Mouse (Mus musculus): ENCODE data around the gene Zdhhc7. TPM values are rescaled to one million over a fixed set of nuclear protein-coding genes. Genes with fewer than 3 reads are reported as not detected.

Gene Zdhhc7
- polyA plus RNA-seq, 1 experiment from 2014 or later: 32.7 TPM

DNA sequence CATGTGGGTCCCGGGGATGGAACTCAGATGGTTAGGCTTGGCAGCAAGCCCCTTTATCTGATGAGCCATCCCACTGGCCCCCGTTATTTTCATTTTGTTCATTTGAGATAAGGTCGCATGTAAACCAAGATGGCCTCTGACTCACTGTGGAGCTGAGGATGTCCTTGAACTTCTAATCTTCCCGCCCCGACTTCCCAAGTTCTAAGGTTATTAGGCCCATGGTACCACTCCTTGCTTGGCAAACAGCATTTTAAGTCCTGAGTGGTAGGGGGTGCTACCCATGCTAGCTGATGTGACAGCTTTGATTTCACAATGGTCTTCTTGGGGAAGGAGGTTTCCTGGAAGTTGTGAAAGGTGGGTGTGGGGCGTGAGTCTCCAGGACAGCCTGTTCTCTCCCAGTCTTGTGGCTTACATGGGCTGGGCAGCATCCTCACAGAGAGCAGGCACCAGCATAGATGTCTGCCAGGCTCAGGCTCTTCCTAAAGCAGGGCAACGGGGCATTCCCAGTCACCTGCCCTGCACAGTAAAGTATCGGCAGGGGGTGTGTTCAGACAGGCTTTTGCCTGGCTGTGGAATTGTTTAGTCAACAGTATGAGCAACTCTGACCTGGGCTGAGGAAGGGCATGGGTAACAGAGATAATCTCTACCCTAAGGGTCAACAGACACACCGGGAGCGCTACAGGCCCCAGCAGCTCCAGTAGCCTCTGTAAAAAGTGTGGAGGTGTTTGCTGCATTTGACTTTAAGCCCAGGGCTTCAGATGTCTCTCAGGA, 58.6 kb downstream of the Zdhhc7 start:
- no peaks in the 10 kb centered on the region for H3K27me3 ChIP-seq
- H3K36me3 ChIP-seq: no peaks in the 10 kb centered on the region
- no peak for ATAC-seq (ENCODE audit: insufficient number of reproducible peaks, low FRiP score, low TSS enrichment, low read depth)
- H3K9ac ChIP-seq: no peak overlapping the region
- H3K4me1 ChIP-seq: peaks cover 16% of the 10 kb centered on the region
- H3K27ac ChIP-seq: no peak overlapping the region
- H3K9me3 ChIP-seq: no peaks in the 10 kb centered on the region
- H3K4me2 ChIP-seq: no peak overlapping the region
- WGBS: 72% methylated on average over 10 of the region's 10 CpGs
- H3K4me3 ChIP-seq: no peak overlapping the region

DNA sequence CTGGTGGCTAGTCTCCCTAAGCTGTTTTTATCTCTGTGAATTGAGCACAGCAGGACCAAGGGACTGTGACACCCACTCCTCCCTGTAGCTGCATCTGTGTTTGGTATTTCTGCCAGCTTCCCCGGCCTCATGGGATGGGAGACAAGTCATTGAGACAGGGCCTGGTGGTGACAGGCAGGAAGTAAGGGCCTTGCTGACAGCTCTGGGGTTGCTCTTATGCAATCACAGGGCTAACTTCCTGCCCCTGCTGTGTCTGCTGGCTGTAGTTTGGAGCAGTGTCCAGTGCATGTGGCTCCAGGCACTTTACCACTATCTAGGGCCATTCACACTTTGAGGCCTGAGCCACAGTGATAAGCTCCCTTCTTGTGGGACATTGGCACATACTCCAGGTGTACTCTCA, 60.4 kb downstream of the Zdhhc7 start:
- no peak for ATAC-seq (ENCODE audit: insufficient number of reproducible peaks, low FRiP score, low TSS enrichment, low read depth)
- H3K27ac ChIP-seq: no peak overlapping the region

DNA sequence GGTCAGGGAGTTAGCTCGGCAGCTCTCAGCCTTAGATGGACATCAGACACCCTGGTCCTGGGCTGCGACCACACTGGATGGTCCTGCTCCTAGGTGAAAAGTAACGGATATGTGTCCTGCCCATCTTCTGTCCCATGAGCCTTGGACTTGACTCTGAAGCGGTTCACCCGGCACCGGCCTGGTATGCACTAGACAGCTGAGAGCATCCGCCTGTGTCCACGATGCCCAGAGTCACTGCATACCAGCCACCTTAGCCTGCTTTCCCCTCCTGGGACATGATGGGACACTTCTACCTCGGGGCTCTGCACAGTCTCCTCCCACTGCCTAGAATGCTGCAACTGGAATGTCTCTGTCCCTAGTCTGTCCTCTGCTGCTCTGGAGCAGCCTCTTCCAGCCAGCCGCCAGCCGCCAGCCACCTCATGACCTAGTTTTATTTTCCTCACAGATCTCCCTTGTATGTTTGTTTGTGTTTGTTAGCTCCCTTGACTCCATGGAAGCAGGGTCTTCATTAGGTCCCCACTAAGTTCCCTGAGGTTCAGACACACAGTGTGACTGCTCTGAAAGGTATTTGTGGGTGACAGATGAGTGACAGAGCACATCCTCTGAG, 61.9 kb downstream of the Zdhhc7 start:
- 70% methylated on average over 11 of the region's 11 CpGs for WGBS
- Histone ChIP-seq H3K4me3 (no peak overlapping the region), H3K4me1 (peaks cover 9% of the 10 kb centered on the region; the same call in 1 of the 2 replicates), H3K27me3 (no peaks in the 10 kb centered on the region), H3K4me2 (no peak overlapping the region), H3K27ac (no peak overlapping the region), H3K9me3 (no peaks in the 10 kb centered on the region), H3K9ac (no peak overlapping the region), H3K36me3 (no peaks in the 10 kb centered on the region)
- no peak for ATAC-seq (ENCODE audit: insufficient number of reproducible peaks, low FRiP score, low TSS enrichment, low read depth)

More for the DNA sequence above, 60.4 kb downstream of the Zdhhc7 start:
- Histone ChIP-seq H3K27me3 (no peaks in the 10 kb centered on the region), H3K4me1 (peaks cover 10% of the 10 kb centered on the region), H3K9ac (no peak overlapping the region), H3K4me2 (no peak overlapping the region), H3K4me3 (no peak overlapping the region), H3K9me3 (no peaks in the 10 kb centered on the region), H3K36me3 (no peaks in the 10 kb centered on the region)
- WGBS: 58% methylated on average over 1 of the region's 1 CpGs

DNA sequence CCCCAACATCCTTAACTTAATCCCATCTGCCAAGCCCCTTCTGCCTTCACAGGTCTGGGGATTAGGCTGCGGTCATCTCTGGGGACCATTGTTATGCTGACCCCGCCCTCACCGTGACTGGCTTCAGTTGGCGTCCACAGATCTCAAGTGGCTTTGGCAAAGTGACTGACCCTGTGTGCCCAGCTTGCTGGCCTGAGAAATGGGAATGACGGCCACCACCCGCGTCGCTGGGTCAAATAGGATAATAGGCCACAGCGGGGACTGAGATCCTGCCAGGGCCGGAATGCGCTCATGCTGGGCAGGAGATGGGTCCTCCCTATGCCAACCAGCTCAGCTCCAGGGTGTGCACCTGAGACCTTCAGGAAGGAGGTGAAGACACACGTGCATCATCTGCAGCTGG, 62.5 kb downstream of the Zdhhc7 start:
- Histone ChIP-seq H3K4me1 (peaks cover 9% of the 10 kb centered on the region; the same call in 1 of the 2 replicates), H3K4me2 (no peak overlapping the region), H3K4me3 (no peak overlapping the region), H3K27me3 (no peaks in the 10 kb centered on the region), H3K9me3 (no peaks in the 10 kb centered on the region), H3K27ac (no peak overlapping the region), H3K36me3 (no peaks in the 10 kb centered on the region), H3K9ac (no peak overlapping the region)
- WGBS: 94% methylated on average over 12 of the region's 12 CpGs
- no peak for ATAC-seq (ENCODE audit: insufficient number of reproducible peaks, low FRiP score, low TSS enrichment, low read depth)

DNA sequence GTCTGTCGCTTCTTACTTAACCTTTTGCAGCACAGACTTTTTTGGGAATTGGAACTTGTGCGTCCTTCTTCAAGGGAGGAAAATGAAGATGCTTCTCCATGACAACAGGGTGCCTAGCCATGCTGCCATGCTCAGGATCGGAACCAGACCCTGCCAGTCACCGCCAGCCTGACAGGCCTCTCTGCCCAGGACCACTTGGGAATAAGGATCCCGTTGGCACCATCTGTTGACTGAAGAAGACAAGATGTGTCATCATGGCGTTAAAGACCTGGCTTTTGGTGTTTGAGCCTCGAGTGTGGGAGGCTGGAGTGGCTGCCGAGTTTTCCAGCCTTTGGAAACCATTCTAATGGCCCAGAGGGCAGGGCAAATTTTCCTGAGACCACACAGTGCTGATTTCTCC, 63.7 kb downstream of the Zdhhc7 start:
- Histone ChIP-seq H3K36me3 (no peaks in the 10 kb centered on the region), H3K4me2 (no peak overlapping the region), H3K4me3 (no peak overlapping the region), H3K27ac (no peak overlapping the region), H3K9me3 (no peaks in the 10 kb centered on the region), H3K9ac (no peak overlapping the region), H3K4me1 (peaks cover 9% of the 10 kb centered on the region; the same call in 1 of the 2 replicates), H3K27me3 (no peaks in the 10 kb centered on the region)
- ATAC-seq (ENCODE audit: insufficient number of reproducible peaks, low FRiP score, low TSS enrichment, low read depth): no peak
- WGBS: 80% methylated on average over 8 of the region's 8 CpGs

DNA sequence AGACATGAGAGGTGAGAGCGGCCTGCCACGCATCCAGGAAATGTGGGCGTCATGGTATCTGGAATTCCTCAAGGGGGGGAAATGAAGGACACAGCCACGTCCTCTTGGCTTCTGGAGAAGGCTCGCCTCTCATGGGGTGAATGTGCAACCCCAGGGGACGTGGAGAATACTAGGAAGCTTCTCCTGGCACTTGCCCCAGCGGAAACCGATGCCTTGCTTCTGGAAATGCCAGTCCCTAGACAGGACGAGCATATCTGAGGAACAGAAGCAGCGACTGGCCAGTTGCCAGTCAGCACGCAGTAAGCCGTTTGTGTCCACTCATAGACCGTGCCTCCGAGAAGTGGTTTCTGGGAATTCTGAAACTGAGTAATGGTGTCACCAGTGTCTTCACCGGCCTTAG, 64.1 kb downstream of the Zdhhc7 start:
- no peaks in the 10 kb centered on the region for H3K9me3 ChIP-seq
- WGBS: 76% methylated on average over 15 of the region's 15 CpGs
- no peak overlapping the region for H3K4me2 ChIP-seq
- H3K36me3 ChIP-seq: no peaks in the 10 kb centered on the region
- peaks cover 9% of the 10 kb centered on the region; the same call in 1 of the 2 replicates for H3K4me1 ChIP-seq
- H3K9ac ChIP-seq: no peak overlapping the region
- H3K27me3 ChIP-seq: no peaks in the 10 kb centered on the region
- H3K4me3 ChIP-seq: no peak overlapping the region
- no peak overlapping the region for H3K27ac ChIP-seq
- ATAC-seq (ENCODE audit: insufficient number of reproducible peaks, low FRiP score, low TSS enrichment, low read depth): no peak

DNA sequence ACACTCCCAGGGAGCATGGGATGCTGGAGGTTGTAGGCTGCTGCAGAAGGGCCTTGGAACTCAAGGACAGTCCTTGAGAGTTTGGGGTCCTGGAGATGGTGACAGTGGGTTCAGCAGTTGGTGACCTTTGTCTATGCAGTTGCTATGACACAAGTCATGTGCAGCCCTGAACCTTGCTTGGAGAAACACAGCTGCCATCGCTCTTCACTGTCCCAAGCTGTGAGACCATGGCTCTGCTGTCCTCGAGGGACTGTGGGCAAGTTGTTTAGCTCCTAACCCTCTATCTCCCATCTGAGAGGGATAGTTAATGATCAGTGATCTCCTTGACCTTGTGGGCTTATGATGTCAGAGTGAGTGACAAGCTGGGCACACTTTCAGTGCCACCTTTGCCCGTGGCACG, 64.7 kb downstream of the Zdhhc7 start:
- H3K27me3 ChIP-seq: no peaks in the 10 kb centered on the region
- H3K4me3 ChIP-seq: no peak overlapping the region
- H3K4me1 ChIP-seq: peaks cover 9% of the 10 kb centered on the region; the same call in 1 of the 2 replicates
- H3K9me3 ChIP-seq: no peaks in the 10 kb centered on the region
- no peak overlapping the region for H3K27ac ChIP-seq
- 0 out of 2 replicates have a peak overlapping the region, but pooled peaks have one; percentile 7 for H3K9ac ChIP-seq
- no peak overlapping the region for H3K4me2 ChIP-seq
- H3K36me3 ChIP-seq: no peaks in the 10 kb centered on the region
- no peak for ATAC-seq (ENCODE audit: insufficient number of reproducible peaks, low FRiP score, low TSS enrichment, low read depth)
- 82% methylated on average over 4 of the region's 4 CpGs for WGBS

DNA sequence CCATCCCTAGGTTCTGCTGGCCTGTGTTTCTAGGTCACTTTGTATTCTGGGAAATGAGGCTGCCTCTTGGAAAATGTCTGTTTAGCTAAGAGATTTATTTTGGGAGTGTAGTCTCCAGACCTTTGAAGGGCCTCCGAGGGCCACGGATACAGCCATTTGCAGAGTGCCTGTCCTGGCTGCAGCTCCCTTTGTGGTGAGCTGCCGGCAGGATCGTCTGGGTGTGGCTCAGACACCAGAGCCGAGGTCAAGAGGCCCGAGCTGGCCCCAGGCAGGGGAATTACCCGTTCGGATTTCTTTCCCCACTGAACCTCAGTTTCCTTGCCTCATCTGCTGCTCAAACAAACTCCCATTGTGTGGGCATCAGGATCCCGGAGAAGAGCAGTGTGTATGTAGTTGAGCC, 65.2 kb downstream of the Zdhhc7 start:
- no peak overlapping the region for H3K9ac ChIP-seq

DNA sequence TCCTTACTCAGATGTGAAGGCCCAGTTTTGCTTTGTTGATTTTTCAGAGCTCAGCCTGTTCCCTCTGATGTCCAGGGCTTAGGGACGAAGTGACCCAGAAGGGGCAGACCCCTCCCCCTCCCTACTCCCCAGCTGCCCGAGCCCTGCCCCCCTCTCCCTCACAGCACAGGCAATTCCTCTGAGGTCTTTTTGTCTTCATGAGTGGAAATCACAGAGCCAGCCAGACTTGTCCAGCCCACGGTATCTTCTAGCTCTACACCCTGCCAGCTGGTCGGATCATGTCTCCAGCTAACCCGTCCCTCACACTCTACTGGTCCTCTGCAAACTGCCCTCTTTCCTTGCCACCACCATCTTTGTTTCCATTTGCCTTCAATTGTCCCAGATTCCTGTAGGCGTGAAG, 66.8 kb downstream of the Zdhhc7 start:
- H3K4me3 ChIP-seq: no peak overlapping the region
- H3K4me1 ChIP-seq: peaks cover 17% of the 10 kb centered on the region
- no peak for ATAC-seq (ENCODE audit: insufficient number of reproducible peaks, low FRiP score, low TSS enrichment, low read depth)
- no peak overlapping the region for H3K9ac ChIP-seq
- H3K27ac ChIP-seq: no peak overlapping the region
- 53% methylated on average over 6 of the region's 6 CpGs for WGBS
- H3K36me3 ChIP-seq: no peaks in the 10 kb centered on the region
- no peak overlapping the region for H3K4me2 ChIP-seq
- no peaks in the 10 kb centered on the region for H3K27me3 ChIP-seq
- no peaks in the 10 kb centered on the region for H3K9me3 ChIP-seq

More for the DNA sequence above, 65.2 kb downstream of the Zdhhc7 start:
- Histone ChIP-seq H3K27ac (no peak overlapping the region), H3K36me3 (no peaks in the 10 kb centered on the region), H3K4me3 (no peak overlapping the region), H3K4me2 (no peak overlapping the region), H3K27me3 (no peaks in the 10 kb centered on the region), H3K4me1 (peaks cover 9% of the 10 kb centered on the region; the same call in 1 of the 2 replicates), H3K9me3 (no peaks in the 10 kb centered on the region)
- no peak for ATAC-seq (ENCODE audit: insufficient number of reproducible peaks, low FRiP score, low TSS enrichment, low read depth)
- 19% methylated on average over 9 of the region's 9 CpGs for WGBS

DNA sequence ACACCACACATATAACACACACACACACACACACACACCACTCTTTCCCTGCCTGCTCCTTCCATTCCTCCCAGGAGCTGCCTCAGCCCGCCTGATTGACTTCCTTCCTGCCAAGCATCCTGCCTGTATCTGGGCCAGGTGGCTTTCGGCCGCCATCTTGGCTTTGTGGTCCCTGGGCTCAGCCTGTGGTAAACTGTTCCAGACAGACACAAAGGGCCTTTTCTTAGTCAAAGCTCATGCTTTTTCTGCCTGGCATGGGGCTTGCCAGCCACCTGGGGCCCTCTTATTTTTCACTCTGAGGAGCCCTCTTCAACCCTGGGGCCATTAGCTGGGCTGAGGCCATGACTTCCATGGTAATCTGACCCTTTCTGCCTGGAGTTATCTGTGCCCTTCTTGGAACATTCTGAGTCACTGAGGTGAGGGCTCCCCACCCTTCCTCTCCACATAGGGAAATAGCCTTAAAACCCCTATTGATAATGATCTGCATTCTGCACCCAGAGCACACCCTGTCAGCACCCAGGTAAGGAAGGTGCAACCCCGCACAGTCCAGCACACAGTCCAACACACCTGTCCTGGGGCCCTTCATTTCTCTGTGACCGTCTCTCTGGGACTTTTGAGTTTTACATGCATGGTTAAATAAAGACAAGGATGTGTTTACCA, 68.6 kb downstream of the Zdhhc7 start:
- Histone ChIP-seq H3K9me3 (no peaks in the 10 kb centered on the region), H3K27me3 (no peaks in the 10 kb centered on the region), H3K4me3 (no peak overlapping the region), H3K27ac (no peak overlapping the region), H3K4me1 (peaks cover 14% of the 10 kb centered on the region), H3K4me2 (no peak overlapping the region), H3K9ac (no peak overlapping the region), H3K36me3 (no peaks in the 10 kb centered on the region)
- ATAC-seq (ENCODE audit: insufficient number of reproducible peaks, low FRiP score, low TSS enrichment, low read depth): no peak
- WGBS: 83% methylated on average over 5 of the region's 5 CpGs

Measured in limb, embryonic 15.5 days (tissue).